ENCODE assay signal across 17 mouse cellular contexts in the genomic region with DNA sequence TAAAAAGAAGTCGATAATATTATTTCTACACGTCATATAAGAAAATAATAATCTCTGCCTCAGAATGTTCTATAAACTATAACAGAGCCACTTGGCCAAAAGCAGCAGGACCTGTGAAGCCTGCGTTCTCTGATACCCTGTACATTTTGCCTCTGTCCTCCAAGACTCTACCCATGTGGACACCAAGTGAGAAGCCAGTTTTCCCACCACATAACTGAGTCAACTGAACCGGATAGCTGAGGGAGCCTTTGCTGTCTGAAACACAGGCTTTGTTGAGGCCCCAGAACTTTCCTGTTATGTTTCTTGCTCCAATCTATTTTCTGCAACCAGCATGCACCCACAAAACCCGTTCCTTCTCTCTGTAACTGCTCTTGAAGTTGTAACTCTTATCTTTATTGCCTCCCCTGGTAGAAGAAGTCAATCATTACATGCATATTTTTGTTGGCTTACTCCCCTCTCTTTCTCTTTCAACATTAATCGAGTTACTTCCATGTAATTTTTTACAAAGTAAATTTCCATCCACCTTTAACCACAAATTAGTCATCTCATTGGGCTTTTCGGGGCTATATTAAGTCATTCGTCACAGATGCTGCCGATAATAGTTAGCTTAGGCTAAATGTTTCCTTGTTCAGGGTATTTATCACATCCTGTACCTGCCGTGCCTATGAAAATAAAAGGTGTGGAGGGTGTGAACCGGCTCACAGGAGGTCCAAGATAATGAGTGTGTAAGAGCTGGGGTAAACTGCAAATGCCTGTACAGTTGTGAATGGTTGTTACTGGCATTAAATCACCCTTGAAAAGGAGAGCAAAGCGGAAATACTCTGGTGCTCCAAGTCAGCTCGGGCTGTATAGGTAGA. TPM values are rescaled to one million over a fixed set of nuclear protein-coding genes. Genes with fewer than 3 reads are reported as not detected.
DNase-seq lines count a peak whose midpoint lies in the region; ATAC-seq and TF ChIP-seq lines count a peak whose summit lies in the region.
"Had no signal": no experiment of that assay in that cellular context is flagged by ENCODE, and none has a peak within 500 bp of the region (broad histone marks: within the 10 kb centered on the region; RNA-seq: fewer than 3 reads in every experiment).

No protein-coding gene starts in this region.

- H3K4me1 ChIP-seq in embryonic facial prominence, embryonic 14.5 days (ENCODE audit: control insufficient read depth, insufficient read depth, low read length) = no peaks in the 10 kb centered on the region
- no peaks in the 10 kb centered on the region for H3K4me1 ChIP-seq in embryonic facial prominence, embryonic 10.5 days
- H3K4me1 ChIP-seq in kidney, postnatal 0 days (replicated peaks; ENCODE audit: insufficient read depth, low read length) = peaks cover 4% of the 10 kb centered on the region; the same call in 1 of the 2 replicates
- H3K4me1 ChIP-seq in stomach, embryonic 14.5 days (ENCODE audit: control insufficient read depth, insufficient read depth, low read length) = no peaks in the 10 kb centered on the region
- no peaks in the 10 kb centered on the region for H3K4me1 ChIP-seq in forebrain, embryonic 16.5 days (replicated peaks; ENCODE audit: control insufficient read depth, insufficient read depth, low read length)
- no peaks in the 10 kb centered on the region for H3K4me1 ChIP-seq in forebrain, embryonic 15.5 days
- H3K4me1 ChIP-seq: neural tube, embryonic 13.5 days had no signal

- TF ChIP-seq CTCF in kidney, postnatal 0 days (IDR thresholded peaks at IDR 0.05; ENCODE audit: low read depth) = no peak

- H3K27ac ChIP-seq in embryonic facial prominence, embryonic 14.5 days (replicated peaks; ENCODE audit: low read depth, low read length) = no peak overlapping the region
- no peak overlapping the region for H3K27ac ChIP-seq in embryonic facial prominence, embryonic 10.5 days (replicated peaks)
- H3K27ac ChIP-seq in kidney, postnatal 0 days = no peak overlapping the region
- no peak overlapping the region; the same call in 1 of the 2 replicates for H3K27ac ChIP-seq in stomach, embryonic 14.5 days (ENCODE audit: low read length)
- no peak overlapping the region for H3K27ac ChIP-seq in forebrain, embryonic 16.5 days (ENCODE audit: low read length)
- no peak overlapping the region for H3K27ac ChIP-seq in forebrain, embryonic 15.5 days (replicated peaks)
- H3K27ac ChIP-seq: hindbrain, postnatal 0 days; neural tube, embryonic 13.5 days had no signal

- no peaks in the 10 kb centered on the region for H3K36me3 ChIP-seq in embryonic facial prominence, embryonic 14.5 days (ENCODE audit: control insufficient read depth, insufficient read depth, low read length)
- no peaks in the 10 kb centered on the region for H3K36me3 ChIP-seq in embryonic facial prominence, embryonic 10.5 days (replicated peaks)
- no peaks in the 10 kb centered on the region for H3K36me3 ChIP-seq in kidney, postnatal 0 days (ENCODE audit: insufficient read depth, low read length)
- no peaks in the 10 kb centered on the region for H3K36me3 ChIP-seq in stomach, embryonic 14.5 days (ENCODE audit: control insufficient read depth, insufficient read depth, low read length)
- no peaks in the 10 kb centered on the region for H3K36me3 ChIP-seq in forebrain, embryonic 16.5 days (ENCODE audit: control insufficient read depth, insufficient read depth)
- H3K36me3 ChIP-seq in forebrain, embryonic 15.5 days = no peaks in the 10 kb centered on the region
- H3K36me3 ChIP-seq: neural tube, embryonic 13.5 days had no signal

- no peaks in the 10 kb centered on the region for H3K27me3 ChIP-seq in embryonic facial prominence, embryonic 14.5 days (replicated peaks; ENCODE audit: control insufficient read depth, insufficient read depth, low read length)
- H3K27me3 ChIP-seq in embryonic facial prominence, embryonic 10.5 days (replicated peaks; ENCODE audit: low read depth, poor library complexity, severe bottlenecking) = no peaks in the 10 kb centered on the region
- no peaks in the 10 kb centered on the region for H3K27me3 ChIP-seq in kidney, postnatal 0 days (ENCODE audit: insufficient read depth, low read length)
- no peaks in the 10 kb centered on the region for H3K27me3 ChIP-seq in stomach, embryonic 14.5 days (ENCODE audit: control insufficient read depth, insufficient read depth, low read length)
- H3K27me3 ChIP-seq in forebrain, embryonic 16.5 days (replicated peaks; ENCODE audit: control insufficient read depth, insufficient read depth, low read length) = no peaks in the 10 kb centered on the region
- no peaks in the 10 kb centered on the region for H3K27me3 ChIP-seq in forebrain, embryonic 15.5 days
- H3K27me3 ChIP-seq: neural tube, embryonic 13.5 days had no signal

- no peak overlapping the region for H3K4me2 ChIP-seq in embryonic facial prominence, embryonic 14.5 days (ENCODE audit: low read depth, low read length)
- H3K4me2 ChIP-seq in kidney, postnatal 0 days (ENCODE audit: low read length) = peak overlapping the region; percentile 14; the same call in 1 of the 2 replicates
- no peak overlapping the region for H3K4me2 ChIP-seq in stomach, embryonic 14.5 days (replicated peaks; ENCODE audit: low read depth, low read length)
- no peak overlapping the region for H3K4me2 ChIP-seq in forebrain, embryonic 16.5 days (ENCODE audit: low read length)
- H3K4me2 ChIP-seq in forebrain, embryonic 15.5 days (replicated peaks) = no peak overlapping the region
- H3K4me2 ChIP-seq: neural tube, embryonic 13.5 days had no signal

- no peak overlapping the region for H3K4me3 ChIP-seq in embryonic facial prominence, embryonic 14.5 days (ENCODE audit: low read depth, low read length)
- no peak overlapping the region for H3K4me3 ChIP-seq in embryonic facial prominence, embryonic 10.5 days
- H3K4me3 ChIP-seq in kidney, postnatal 0 days (replicated peaks; ENCODE audit: low read depth, low read length) = no peak overlapping the region
- H3K4me3 ChIP-seq in stomach, embryonic 14.5 days (ENCODE audit: low read depth, low read length) = no peak overlapping the region
- H3K4me3 ChIP-seq in forebrain, embryonic 16.5 days (replicated peaks; ENCODE audit: low read length) = no peak overlapping the region
- H3K4me3 ChIP-seq in forebrain, embryonic 15.5 days = no peak overlapping the region
- H3K4me3 ChIP-seq: neural tube, embryonic 13.5 days had no signal

- peak; percentile 4 for DNase-seq in embryonic facial prominence, embryonic 14.5 days (ENCODE audit: low spot score)
- DNase-seq in embryonic facial prominence, embryonic 10.5 days (ENCODE audit: low spot score) = no peak
- peak; percentile 66 for DNase-seq in kidney, postnatal 0 days (ENCODE audit: low spot score)
- no peak for DNase-seq in thymus, postnatal 14 days
- DNase-seq: cerebellum, adult 11-12 months; embryo, embryonic 11 days; heart, postnatal 10 days; left cerebral cortex, postnatal 4 days; retina, postnatal 1 day; thymus, adult 18-20 months had no signal

- ATAC-seq in embryonic facial prominence, embryonic 14.5 days (ENCODE audit: low read depth) = no peak
- ATAC-seq in hematopoietic stem cell, adult 5-6 weeks (replicated peaks in 1 of 2; ENCODE audit: insufficient read depth in 1 of 2, low FRiP score in 2 of 2, low TSS enrichment in 1 of 2, low read depth in 1 of 2, poor library complexity in 2 of 2, severe bottlenecking in 2 of 2) = peak; percentile 59 to 65
- peak; percentile 93 for ATAC-seq in kidney, postnatal 0 days (replicated peaks; ENCODE audit: low FRiP score, low read depth)
- ATAC-seq in stomach, embryonic 14.5 days (ENCODE audit: insufficient number of reproducible peaks, insufficient read depth, low FRiP score, low read depth) = peak; percentile 91
- no peak for ATAC-seq in forebrain, embryonic 16.5 days
- ATAC-seq in forebrain, embryonic 15.5 days (replicated peaks) = no peak
- ATAC-seq: hindbrain, postnatal 0 days; midbrain, embryonic 16.5 days had no signal

- no peaks in the 10 kb centered on the region for H3K9me3 ChIP-seq in embryonic facial prominence, embryonic 14.5 days (ENCODE audit: control insufficient read depth, low read length)
- H3K9me3 ChIP-seq in embryonic facial prominence, embryonic 10.5 days = no peaks in the 10 kb centered on the region
- no peaks in the 10 kb centered on the region for H3K9me3 ChIP-seq in kidney, postnatal 0 days (replicated peaks; ENCODE audit: low read length)
- H3K9me3 ChIP-seq in stomach, embryonic 14.5 days (ENCODE audit: control insufficient read depth, low read depth, low read length) = no peaks in the 10 kb centered on the region
- H3K9me3 ChIP-seq in forebrain, embryonic 16.5 days (ENCODE audit: control insufficient read depth, low read length) = no peaks in the 10 kb centered on the region
- H3K9me3 ChIP-seq in forebrain, embryonic 15.5 days = no peaks in the 10 kb centered on the region
- H3K9me3 ChIP-seq: neural tube, embryonic 13.5 days had no signal

- WGBS in embryonic facial prominence, embryonic 14.5 days = 66% methylated on average over 13 of the region's 13 CpGs
- WGBS in embryonic facial prominence, embryonic 10.5 days = 89% methylated on average over 13 of the region's 13 CpGs
- 43% methylated on average over 13 of the region's 13 CpGs for WGBS in kidney, postnatal 0 days
- WGBS in stomach, embryonic 14.5 days = 70% methylated on average over 13 of the region's 13 CpGs
- 84% methylated on average over 13 of the region's 13 CpGs for WGBS in forebrain, embryonic 16.5 days
- 85% methylated on average over 13 of the region's 13 CpGs for WGBS in forebrain, embryonic 15.5 days

- H3K9ac ChIP-seq in embryonic facial prominence, embryonic 14.5 days (ENCODE audit: low read depth, low read length) = no peak overlapping the region
- no peak overlapping the region for H3K9ac ChIP-seq in kidney, postnatal 0 days (ENCODE audit: low read depth, low read length)
- H3K9ac ChIP-seq in stomach, embryonic 14.5 days (replicated peaks; ENCODE audit: low read depth, low read length) = no peak overlapping the region
- no peak overlapping the region for H3K9ac ChIP-seq in forebrain, embryonic 16.5 days (replicated peaks; ENCODE audit: low read depth, low read length)
- no peak overlapping the region for H3K9ac ChIP-seq in forebrain, embryonic 15.5 days (replicated peaks)
- H3K9ac ChIP-seq: neural tube, embryonic 13.5 days had no signal

RNA-seq across cellular contexts. Expression of a gene that starts 39.4 kb away (rescaled TPM):
- polyA plus RNA-seq in embryonic facial prominence, embryonic 14.5 days (2014; fragmentation: Nextera tagmentation; extraction: Ambion mirVana) = 21.0 TPM in 2 replicates
- 4.6 and 4.9 TPM in 2 replicates for polyA plus RNA-seq in embryonic facial prominence, embryonic 10.5 days (2016; fragmentation: Nextera tagmentation; extraction: Ambion mirVana)
- 0.88 and 2.3 TPM in 2 replicates for total RNA-seq in hematopoietic stem cell, adult 5-6 weeks (2017)
- 6.4 and 7.0 TPM in 2 replicates for polyA plus RNA-seq in kidney, postnatal 0 days (2015; fragmentation: Nextera tagmentation; extraction: Ambion mirVana)
- polyA plus RNA-seq in stomach, embryonic 14.5 days (2014; fragmentation: Nextera tagmentation; extraction: Ambion mirVana) = 9.0 and 10.0 TPM in 2 replicates
- 51.1 and 54.7 TPM in 2 replicates for polyA plus RNA-seq in forebrain, embryonic 16.5 days (2015; fragmentation: Nextera tagmentation; extraction: Ambion mirVana)
- 49.0 and 53.0 TPM in 2 replicates for polyA plus RNA-seq in forebrain, embryonic 15.5 days (2015; fragmentation: Nextera tagmentation; extraction: Ambion mirVana)

Comparison
In these comparisons a context has a peak if more than half of its experiments do, and no peak if none do; other contexts are left out.
1. DNase-seq: peak in embryonic facial prominence, embryonic 14.5 days (single experiment) and kidney, postnatal 0 days (single experiment); none in embryonic facial prominence, embryonic 10.5 days (single experiment) and thymus, postnatal 14 days (single experiment).
2. ATAC-seq: peak in hematopoietic stem cell, adult 5-6 weeks (2 of 2), kidney, postnatal 0 days (single experiment) and stomach, embryonic 14.5 days (single experiment); none in embryonic facial prominence, embryonic 14.5 days (single experiment), forebrain, embryonic 16.5 days (single experiment) and forebrain, embryonic 15.5 days (single experiment).